Mouse (Mus musculus) heart, embryonic 16.5 days (tissue): ENCODE results near the gene 4921507P07Rik. TPM values are rescaled to one million over a fixed set of nuclear protein-coding genes. Genes with fewer than 3 reads are reported as not detected.
A peak's percentile ranks its signal among the peaks of the same experiment; 100 is the strongest.

Source experiments
- ATAC-seq: fragments of 200-750 bp; cut with Nextera tagmentation; replicated peaks from 2 replicates; pipeline ENCODE4 v1.8.0; 2017; ENCODE audit warnings: moderate number of reproducible peaks; ENCODE audit not compliant: insufficient read depth, low FRiP score; ENCODE audit errors: extremely low read depth
- H3K27ac ChIP-seq: fragments of 300-500 bp; sonication (generic); 2 replicates; pipeline ENCODE4 v1.5.1; 2014; ENCODE audit warnings: mild to moderate bottlenecking, low read length, control low read depth, moderate library complexity
- H3K27me3 ChIP-seq: fragments of 300-500 bp; sonication (generic); 2 replicates; pipeline ENCODE4 v1.6.1; 2014; ENCODE audit warnings: low read length, mixed read lengths; ENCODE audit not compliant: control insufficient read depth, insufficient read depth
- H3K36me3 ChIP-seq: fragments of 300-500 bp; sonication (generic); 2 replicates; pipeline ENCODE4 v1.6.1; 2014; ENCODE audit not compliant: control insufficient read depth, insufficient read depth
- H3K4me1 ChIP-seq: fragments of 300-500 bp; sonication (generic); 2 replicates; pipeline ENCODE4 v1.6.1; 2014; ENCODE audit warnings: low read length, mixed read lengths; ENCODE audit not compliant: control insufficient read depth, insufficient read depth
- H3K4me2 ChIP-seq: fragments of 300-500 bp; sonication (generic); 2 replicates; pipeline ENCODE4 v1.6.1; 2014; ENCODE audit warnings: low read depth, mild to moderate bottlenecking, control low read depth, low read length
- H3K4me3 ChIP-seq: fragments of 300-500 bp; sonication (generic); 2 replicates; pipeline ENCODE4 v1.5.1; 2014; ENCODE audit warnings: mild to moderate bottlenecking, control low read depth, low read length
- H3K9ac ChIP-seq: fragments of 300-500 bp; sonication (generic); 2 replicates; pipeline ENCODE4 v1.6.1; 2014; ENCODE audit warnings: low read length, control low read depth
- H3K9me3 ChIP-seq: fragments of 300-500 bp; sonication (generic); replicated peaks from 2 replicates; pipeline ENCODE4 v1.6.1; 2016; ENCODE audit warnings: low read length; ENCODE audit not compliant: control insufficient read depth
- WGBS: fragments of 180-500 bp; shearing (Covaris S2); extraction: QIAGEN DNeasy Blood & Tissue Kit; methylation state at CpG from one replicate; pipeline ENCODE4 v1.1.7; 2014; 5-methylcytosine and 5-hydroxymethylcytosine counted together
- polyA plus RNA-seq: library from polyadenylated mRNA; unstranded; fragments of >200 nt; fragmentation: Nextera tagmentation; extraction: Ambion mirVana; gene quantifications from 2 replicates; pipeline ENCODE4 v1.2.1, GENCODE M21; 2015

The 4921507P07Rik gene
- polyA plus RNA-seq, 1 experiment from 2014 or later: 0.32 TPM

DNA sequence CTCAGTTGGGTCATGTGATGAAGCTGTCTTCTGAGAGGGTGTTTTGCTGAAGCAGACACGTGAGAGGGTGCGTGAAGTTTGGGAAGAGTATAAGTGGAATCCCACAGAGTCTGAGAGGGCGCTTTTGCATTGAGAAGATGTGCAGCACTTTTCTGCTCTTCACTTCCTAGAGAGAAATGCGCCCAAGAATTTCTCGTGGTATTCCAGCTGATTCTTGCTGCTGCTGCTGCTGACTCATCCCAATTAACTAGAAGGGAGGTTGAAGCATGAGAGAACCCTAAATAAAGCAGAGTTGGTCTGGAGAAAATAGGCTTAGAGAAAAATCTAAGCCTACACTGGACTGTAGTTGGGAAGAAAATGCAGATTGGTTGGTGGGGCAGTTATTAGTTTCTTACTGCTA, 47.4 kb downstream of the 4921507P07Rik start:
- H3K9me3 ChIP-seq: no peaks in the 10 kb centered on the region
- no peak for ATAC-seq
- no peak overlapping the region for H3K9ac ChIP-seq
- H3K27me3 ChIP-seq: no peaks in the 10 kb centered on the region
- 74% methylated on average over 5 of the region's 5 CpGs for WGBS
- H3K4me3 ChIP-seq: no peak overlapping the region
- H3K4me1 ChIP-seq: 0 out of 2 replicates have a peak, but pooled peaks cover 3% of the 10 kb centered on the region
- H3K27ac ChIP-seq: no peak overlapping the region
- no peaks in the 10 kb centered on the region for H3K36me3 ChIP-seq
- H3K4me2 ChIP-seq: no peak overlapping the region

DNA sequence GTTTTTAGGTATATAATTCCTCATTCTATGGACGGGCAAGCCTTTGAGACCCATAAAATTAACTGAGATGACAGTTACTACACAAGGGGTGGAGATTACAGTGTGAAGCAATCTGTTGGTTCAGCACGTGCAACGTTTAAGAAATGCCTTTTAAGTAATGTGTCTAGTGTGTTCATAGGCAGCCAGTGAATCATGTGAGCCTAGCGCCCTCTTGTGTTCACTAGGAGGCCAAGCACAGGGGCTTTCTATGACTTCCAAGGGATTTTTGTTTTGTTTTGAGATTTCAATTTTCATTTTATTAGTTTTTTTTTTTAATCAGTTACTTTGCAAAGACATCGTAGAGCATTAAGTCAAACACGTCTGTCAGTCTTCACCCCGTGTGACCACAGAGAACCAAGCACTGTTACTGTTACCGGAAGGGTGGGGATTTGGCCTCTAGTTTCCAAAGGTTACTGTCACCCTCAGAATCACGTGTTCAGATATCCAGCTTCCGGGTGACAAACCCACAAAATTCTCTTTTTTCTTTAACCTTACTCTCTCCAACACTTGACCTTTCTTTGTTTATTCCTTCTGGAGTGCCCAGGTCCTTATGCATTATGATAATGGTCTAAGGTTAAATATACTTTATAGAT, 50.9 kb downstream of the 4921507P07Rik start:
- Histone ChIP-seq H3K9me3 (no peaks in the 10 kb centered on the region; the same call in 1 of the 2 replicates), H3K4me1 (0 out of 2 replicates have a peak, but pooled peaks cover 3% of the 10 kb centered on the region), H3K4me3 (no peak overlapping the region), H3K9ac (no peak overlapping the region), H3K36me3 (no peaks in the 10 kb centered on the region), H3K27ac (no peak overlapping the region), H3K27me3 (no peaks in the 10 kb centered on the region), H3K4me2 (peak overlapping the region; percentile 42)
- ATAC-seq: no peak
- WGBS: 23% methylated on average over 10 of the region's 10 CpGs

DNA sequence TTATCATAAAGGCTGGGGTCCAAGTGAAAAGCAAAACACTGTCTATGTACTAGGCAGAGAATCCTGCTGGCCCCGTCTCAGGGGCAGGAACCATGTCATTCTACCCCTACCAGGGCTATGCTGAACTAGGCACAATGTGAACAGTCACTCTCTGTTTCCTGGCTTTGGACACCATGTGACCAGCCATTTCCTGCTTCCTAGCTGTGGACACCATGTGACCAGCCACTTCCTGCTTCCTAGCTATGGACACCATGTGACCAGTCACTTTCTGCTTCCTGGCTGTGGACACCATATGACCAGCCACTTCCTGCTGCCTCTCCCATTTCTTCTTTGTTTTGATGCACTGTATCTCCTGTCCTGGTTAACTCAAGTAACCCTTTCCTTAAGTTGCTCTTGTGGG, 53.9 kb downstream of the 4921507P07Rik start:
- no peak overlapping the region for H3K4me3 ChIP-seq
- no peaks in the 10 kb centered on the region; the same call in 1 of the 2 replicates for H3K9me3 ChIP-seq
- H3K27me3 ChIP-seq: no peaks in the 10 kb centered on the region
- no peak for ATAC-seq
- no peak overlapping the region for H3K27ac ChIP-seq
- no peaks in the 10 kb centered on the region for H3K36me3 ChIP-seq
- no peak overlapping the region for H3K4me2 ChIP-seq
- H3K4me1 ChIP-seq: 0 out of 2 replicates have a peak, but pooled peaks cover 3% of the 10 kb centered on the region
- WGBS: 93% methylated on average over 1 of the region's 1 CpGs
- no peak overlapping the region for H3K9ac ChIP-seq

DNA sequence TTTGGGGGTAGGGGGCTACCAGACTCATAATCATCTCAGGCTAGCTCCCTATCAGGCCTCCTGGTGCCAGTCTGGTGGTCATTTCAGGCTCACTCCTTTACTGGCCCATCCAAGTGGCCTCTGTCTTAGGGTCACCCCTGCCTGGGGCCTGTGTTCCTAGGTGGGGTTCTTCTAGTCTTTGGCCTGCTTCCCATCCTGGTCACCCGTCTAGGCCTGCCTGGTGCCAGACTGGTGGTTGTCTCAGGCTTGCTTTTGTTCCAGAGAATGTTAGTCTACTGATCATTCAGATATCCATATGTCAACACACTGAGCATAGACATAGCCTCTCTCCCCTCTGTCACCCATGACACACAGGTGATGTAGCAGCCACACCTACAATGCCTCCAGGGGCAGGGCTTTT, 56.8 kb downstream of the 4921507P07Rik start:
- 0 out of 2 replicates have a peak, but pooled peaks cover 2% of the 10 kb centered on the region for H3K27me3 ChIP-seq
- H3K4me3 ChIP-seq: no peak overlapping the region
- WGBS: 53% methylated on average over 1 of the region's 1 CpGs
- H3K36me3 ChIP-seq: no peaks in the 10 kb centered on the region
- ATAC-seq: no peak
- no peak overlapping the region for H3K27ac ChIP-seq
- H3K4me1 ChIP-seq: peaks cover 3% of the 10 kb centered on the region; the same call in 1 of the 2 replicates
- no peak overlapping the region for H3K4me2 ChIP-seq
- H3K9ac ChIP-seq: no peak overlapping the region
- no peaks in the 10 kb centered on the region; the same call in 1 of the 2 replicates for H3K9me3 ChIP-seq

DNA sequence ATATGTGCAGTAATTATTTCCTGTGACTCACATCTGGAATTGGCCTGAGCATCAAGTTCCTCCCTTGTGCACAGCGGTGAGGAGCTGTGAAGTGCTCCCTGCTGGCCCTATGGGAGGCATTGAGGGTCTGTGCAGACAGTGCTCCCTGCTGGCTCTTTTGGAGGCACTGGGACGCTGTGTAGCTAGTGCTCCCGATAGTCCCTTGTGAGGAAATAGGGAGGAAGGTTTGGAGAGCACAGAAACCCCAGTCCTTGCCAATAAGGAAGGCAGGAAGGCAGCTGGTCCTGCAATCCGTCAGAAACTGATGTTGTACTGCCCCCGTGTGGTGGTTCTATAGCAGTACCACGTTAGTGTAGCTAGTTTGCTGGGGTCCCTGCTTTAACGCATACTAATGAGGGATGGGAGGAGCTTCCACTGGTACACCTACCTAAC, 60.0 kb downstream of the 4921507P07Rik start:
- Histone ChIP-seq H3K4me2 (no peak overlapping the region), H3K9me3 (no peaks in the 10 kb centered on the region), H3K4me3 (no peak overlapping the region), H3K27me3 (0 out of 2 replicates have a peak, but pooled peaks cover 2% of the 10 kb centered on the region), H3K36me3 (no peaks in the 10 kb centered on the region), H3K9ac (no peak overlapping the region), H3K27ac (no peak overlapping the region), H3K4me1 (peaks cover 3% of the 10 kb centered on the region; the same call in 1 of the 2 replicates)
- peak; percentile 65 for ATAC-seq
- 7% methylated on average over 7 of the region's 7 CpGs for WGBS

DNA sequence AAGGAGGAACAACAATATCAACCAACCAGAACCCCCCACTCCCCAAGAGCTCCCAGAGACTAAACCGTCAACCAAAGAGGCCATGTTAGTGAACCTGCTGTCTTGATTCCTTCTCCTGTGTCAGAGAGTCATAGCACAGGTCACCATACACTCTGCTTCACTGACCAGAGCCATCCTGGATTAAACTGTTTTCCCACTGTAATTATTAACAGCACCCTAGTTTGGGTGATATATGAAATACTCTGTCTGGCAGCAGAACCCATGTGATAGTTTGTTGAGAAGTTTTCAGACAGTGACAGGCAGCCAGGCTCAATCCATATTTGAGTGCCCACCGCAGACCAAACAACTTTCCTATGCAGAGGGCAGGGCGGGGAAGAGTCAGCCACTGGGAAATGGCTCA, 61.1 kb downstream of the 4921507P07Rik start:
- ATAC-seq: no peak
- WGBS: 86% methylated on average over 3 of the region's 3 CpGs
- Histone ChIP-seq H3K4me3 (no peak overlapping the region), H3K4me1 (peaks cover 3% of the 10 kb centered on the region; the same call in 1 of the 2 replicates), H3K27ac (no peak overlapping the region), H3K9ac (no peak overlapping the region), H3K27me3 (0 out of 2 replicates have a peak, but pooled peaks cover 2% of the 10 kb centered on the region), H3K4me2 (no peak overlapping the region), H3K9me3 (no peaks in the 10 kb centered on the region), H3K36me3 (no peaks in the 10 kb centered on the region)

DNA sequence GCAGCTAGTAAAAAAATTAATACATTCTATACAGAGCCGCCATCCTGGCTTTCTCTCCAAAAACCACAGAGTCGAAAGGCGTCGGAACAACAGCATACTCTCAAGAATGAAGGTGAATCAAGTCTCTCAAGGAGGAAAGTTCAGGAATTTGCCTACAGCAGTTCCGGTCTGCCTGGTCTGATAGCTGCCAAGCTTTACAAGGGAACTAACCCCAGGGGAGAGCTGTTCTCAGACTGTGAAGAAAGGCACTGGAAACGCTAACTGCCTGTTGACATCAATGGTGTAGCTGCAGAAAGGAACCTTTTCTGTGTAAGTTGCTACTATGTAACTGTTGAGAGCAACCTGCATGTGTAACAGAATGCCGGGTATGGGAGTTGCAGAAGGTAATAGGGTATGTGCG, 64.5 kb downstream of the 4921507P07Rik start:
- H3K9me3 ChIP-seq: no peaks in the 10 kb centered on the region
- no peak overlapping the region for H3K4me2 ChIP-seq
- H3K9ac ChIP-seq: peak overlapping the region; percentile 34
- no peaks in the 10 kb centered on the region for H3K27me3 ChIP-seq
- no peaks in the 10 kb centered on the region for H3K36me3 ChIP-seq
- H3K4me3 ChIP-seq: no peak overlapping the region
- no peak overlapping the region for H3K27ac ChIP-seq
- H3K4me1 ChIP-seq: peaks cover 3% of the 10 kb centered on the region; the same call in 1 of the 2 replicates
- WGBS: 62% methylated on average over 8 of the region's 8 CpGs
- no peak for ATAC-seq

DNA sequence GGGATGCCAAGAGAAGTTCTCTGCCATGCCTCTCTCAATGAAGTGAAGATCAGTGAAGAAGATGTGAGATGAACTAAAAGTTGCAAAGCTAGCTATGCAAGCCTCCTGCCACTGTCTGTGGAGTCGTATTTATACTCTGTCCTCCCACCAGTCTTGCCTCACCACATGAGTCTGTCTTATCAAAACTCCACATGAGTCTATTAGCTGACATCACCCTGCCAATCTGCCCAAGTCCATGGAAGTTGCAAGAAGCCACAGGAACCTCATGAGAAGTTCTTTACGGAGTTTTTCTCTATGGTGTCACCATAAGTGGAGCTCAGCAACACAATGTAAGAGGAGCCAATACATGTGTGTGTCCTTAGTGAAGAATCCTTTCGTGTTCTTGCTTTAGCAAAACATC, 65.4 kb downstream of the 4921507P07Rik start:
- 82% methylated on average over 3 of the region's 3 CpGs for WGBS
- H3K27me3 ChIP-seq: no peaks in the 10 kb centered on the region
- H3K27ac ChIP-seq: no peak overlapping the region
- no peaks in the 10 kb centered on the region for H3K4me1 ChIP-seq
- no peaks in the 10 kb centered on the region for H3K36me3 ChIP-seq
- H3K9ac ChIP-seq: no peak overlapping the region
- no peak for ATAC-seq
- H3K4me3 ChIP-seq: no peak overlapping the region
- H3K9me3 ChIP-seq: no peaks in the 10 kb centered on the region
- no peak overlapping the region for H3K4me2 ChIP-seq

DNA sequence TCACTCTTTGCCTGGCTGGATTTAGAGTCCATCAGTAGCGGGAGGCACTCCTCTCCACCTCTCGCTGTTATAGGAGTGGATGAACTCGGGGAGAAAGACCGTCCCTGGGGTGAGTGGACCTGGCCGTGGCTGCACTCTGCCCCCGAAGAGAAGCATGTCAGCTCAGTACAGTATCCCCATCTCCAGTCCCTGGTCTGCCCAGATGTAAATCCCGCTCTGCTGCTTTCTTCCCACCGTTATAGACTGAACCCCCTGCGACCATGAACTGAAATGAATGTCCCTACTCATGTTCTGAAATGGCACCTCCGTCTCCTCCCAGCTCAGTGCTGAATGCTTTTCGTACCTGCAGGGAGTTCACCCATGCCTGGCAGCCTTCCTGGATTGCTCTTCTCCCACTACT, 67.2 kb downstream of the 4921507P07Rik start:
- peak overlapping the region; percentile 23; the same call in 1 of the 2 replicates for H3K4me2 ChIP-seq
- no peaks in the 10 kb centered on the region for H3K27me3 ChIP-seq
- 65% methylated on average over 11 of the region's 11 CpGs for WGBS
- H3K4me3 ChIP-seq: no peak overlapping the region
- 0 out of 2 replicates have a peak overlapping the region, but pooled peaks have one; percentile 29 for H3K9ac ChIP-seq
- H3K36me3 ChIP-seq: no peaks in the 10 kb centered on the region
- H3K4me1 ChIP-seq: no peaks in the 10 kb centered on the region
- no peaks in the 10 kb centered on the region for H3K9me3 ChIP-seq
- no peak overlapping the region for H3K27ac ChIP-seq
- ATAC-seq: no peak
